In the genomic region with DNA sequence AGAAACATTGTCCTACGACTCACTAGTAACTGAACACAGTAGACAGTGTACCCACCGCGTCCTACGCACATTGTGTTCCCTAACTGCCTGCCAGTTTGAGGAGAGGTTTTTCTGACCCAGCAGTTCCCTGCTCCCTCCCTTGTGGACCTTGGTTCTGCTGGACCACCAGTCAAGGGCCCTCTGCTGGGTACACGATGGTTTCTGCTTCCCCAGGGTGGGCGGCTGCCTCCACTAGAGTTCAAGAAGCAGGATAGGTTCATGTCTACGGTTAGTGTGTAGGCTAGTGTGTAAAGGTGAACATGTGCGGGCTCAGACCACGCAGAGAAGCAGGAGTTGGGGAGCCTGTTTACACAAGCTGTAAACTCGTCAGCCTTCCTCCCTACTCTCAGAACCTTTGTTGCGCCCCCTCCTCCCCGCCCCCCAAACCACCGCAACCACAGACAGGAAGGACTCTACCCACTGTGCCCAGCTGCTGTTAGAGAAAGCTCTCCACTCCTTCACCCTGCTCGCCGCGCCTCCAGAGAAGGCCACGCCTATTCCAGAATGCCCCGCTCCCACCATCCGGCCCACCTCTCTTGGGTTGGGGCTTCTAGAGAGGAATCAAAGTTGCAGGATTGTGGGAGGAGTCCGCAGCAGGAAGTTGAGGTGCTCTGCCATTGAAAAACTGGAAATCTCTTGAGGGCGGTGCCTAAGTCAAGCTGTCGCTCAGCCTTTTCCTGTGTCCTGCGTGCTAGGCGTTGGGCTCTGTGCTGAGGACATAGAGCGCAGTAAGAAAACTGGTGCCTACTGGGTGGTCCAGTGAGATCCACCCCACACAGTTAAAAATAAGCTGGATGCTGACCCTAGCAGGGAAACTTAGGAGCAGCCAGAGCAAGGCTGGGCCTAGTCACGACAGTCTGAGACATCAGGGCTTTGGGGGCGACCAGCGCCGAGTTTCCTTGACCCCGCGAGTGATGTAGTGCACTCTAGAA, we compare ENCODE assay signal across 7 mouse cellular contexts. TPM values are rescaled to one million over a fixed set of nuclear protein-coding genes. Genes with fewer than 3 reads are reported as not detected.
DNase-seq lines count a peak whose midpoint lies in the region; ATAC-seq and TF ChIP-seq lines count a peak whose summit lies in the region.

A gene (minus strand): TSS at position 906 of the 971 bp plus-strand sequence.

- TF ChIP-seq POLR2A in small intestine, adult 2 months (IDR thresholded peaks at IDR 0.05; ENCODE audit: low read depth, low read length): peak; percentile 91

- H3K36me3 ChIP-seq in intestine, embryonic 16.5 days (ENCODE audit: control insufficient read depth, insufficient read depth, low read length): no peaks in the 10 kb centered on the region
- H3K36me3 ChIP-seq in midbrain, embryonic 11.5 days (ENCODE audit: control insufficient read depth, insufficient read depth, low read length): no peaks in the 10 kb centered on the region
- no peaks in the 10 kb centered on the region for H3K36me3 ChIP-seq in small intestine, adult 2 months (ENCODE audit: control insufficient read depth, insufficient read depth, low read length)

- H3K4me2 ChIP-seq in intestine, embryonic 16.5 days (ENCODE audit: low read depth, low read length): peak within 1 kb of the TSS; percentile 87
- peak within 1 kb of the TSS; percentile 74 for H3K4me2 ChIP-seq in midbrain, embryonic 11.5 days

- peak within 1 kb of the TSS; percentile 56 for H3K4me3 ChIP-seq in intestine, embryonic 16.5 days (ENCODE audit: low read length)
- H3K4me3 ChIP-seq in midbrain, embryonic 11.5 days (ENCODE audit: low read depth, low read length): peak within 1 kb of the TSS; percentile 27
- H3K4me3 ChIP-seq in small intestine, adult 2 months (ENCODE audit: low read depth, low read length): peak within 1 kb of the TSS; percentile 61

- peak; percentile 98 for ATAC-seq in intestine, embryonic 16.5 days
- peak; percentile 94 for ATAC-seq in midbrain, embryonic 11.5 days (ENCODE audit: low FRiP score)

- DNase-seq in adrenal gland, adult 8-10 months: peak; percentile 90
- peak; percentile 91 for DNase-seq in embryo, embryonic 9.5 days (ENCODE audit: extremely low spot score)
- DNase-seq in gastrocnemius, postnatal 4 days (ENCODE audit: low spot score in 2 of 2): peak; percentile 60 to 78
- peak; percentile 59 to 74 for DNase-seq in left cerebral cortex, postnatal 36 days (ENCODE audit: low spot score in 2 of 2)
- DNase-seq in midbrain, embryonic 11.5 days (ENCODE audit: low spot score, missing footprints): peak; percentile 95

- peaks cover 9% of the 10 kb centered on the region for H3K4me1 ChIP-seq in intestine, embryonic 16.5 days (ENCODE audit: control insufficient read depth, insufficient read depth, low read length)
- H3K4me1 ChIP-seq in midbrain, embryonic 11.5 days (ENCODE audit: control insufficient read depth, insufficient read depth, low read length): 0 out of 2 replicates have a peak, but pooled peaks cover 5% of the 10 kb centered on the region
- H3K4me1 ChIP-seq in small intestine, adult 2 months (ENCODE audit: control insufficient read depth, insufficient read depth, insufficient read length, low read length): peaks cover 2% of the 10 kb centered on the region; the same call in 1 of the 2 replicates

- TF ChIP-seq CTCF in small intestine, adult 2 months (IDR thresholded peaks at IDR 0.05; ENCODE audit: extremely low read depth, insufficient read length, insufficient replicate concordance, low read depth, low read length): no peak

- H3K27me3 ChIP-seq in intestine, embryonic 16.5 days (replicated peaks; ENCODE audit: control insufficient read depth, insufficient read depth, low read length): no peaks in the 10 kb centered on the region
- H3K27me3 ChIP-seq in midbrain, embryonic 11.5 days (ENCODE audit: control insufficient read depth, insufficient read depth, low read length): no peaks in the 10 kb centered on the region
- H3K27me3 ChIP-seq in small intestine, adult 2 months (ENCODE audit: control insufficient read depth, insufficient read depth, low read length): no peaks in the 10 kb centered on the region

- intact Hi-C loops in left cerebral cortex, postnatal 36 days (cut with DNase I): no loop called here

- peak within 1 kb of the TSS; percentile 91 for H3K27ac ChIP-seq in intestine, embryonic 16.5 days (ENCODE audit: low read length)
- peak within 1 kb of the TSS; percentile 20; the same call in 1 of the 2 replicates for H3K27ac ChIP-seq in midbrain, embryonic 11.5 days (ENCODE audit: low read depth, low read length)
- H3K27ac ChIP-seq in small intestine, adult 2 months (ENCODE audit: insufficient read depth, low read depth, low read length): peak within 1 kb of the TSS; percentile 42

- no peaks in the 10 kb centered on the region for H3K9me3 ChIP-seq in intestine, embryonic 16.5 days (ENCODE audit: control insufficient read depth, low read length)
- no peaks in the 10 kb centered on the region for H3K9me3 ChIP-seq in midbrain, embryonic 11.5 days (ENCODE audit: control insufficient read depth, low read length)

- 6% methylated on average over 31 of the region's 31 CpGs for WGBS in intestine, embryonic 16.5 days
- WGBS in midbrain, embryonic 11.5 days: 9% methylated on average over 29 of the region's 31 CpGs
- WGBS in small intestine, adult 2 months: 2% methylated on average over 29 of the region's 31 CpGs

- H3K9ac ChIP-seq in intestine, embryonic 16.5 days (ENCODE audit: low read depth, low read length): peak within 1 kb of the TSS; percentile 78
- H3K9ac ChIP-seq in midbrain, embryonic 11.5 days (ENCODE audit: low read length): peak within 1 kb of the TSS; percentile 67

RNA-seq across cellular contexts. Expression of the gene that starts here (rescaled TPM):
- total RNA-seq in adrenal gland, adult 8-10 months (2022): 10 to 100 TPM in 3 of 4 experiments, 1 to 10 TPM in 1; 8.2 to 19.2 (median 14.6) TPM
- total RNA-seq in gastrocnemius, postnatal 4 days (2021): 1 to 10 TPM; 8.3 to 9.9 TPM
- 8.6 and 8.8 TPM in 2 replicates for polyA plus RNA-seq in intestine, embryonic 16.5 days (2015; fragmentation: Nextera tagmentation; extraction: Ambion mirVana)
- total RNA-seq in left cerebral cortex, postnatal 36 days (2021): 10 to 100 TPM; 26.0 to 26.4 TPM
- 16.3 and 16.5 TPM in 2 replicates for polyA plus RNA-seq in midbrain, embryonic 11.5 days (2014; fragmentation: Nextera tagmentation; extraction: Ambion mirVana)
- polyA plus RNA-seq in small intestine, adult 2 months (2012; rRNA removed): 5.4 and 6.8 TPM in 2 replicates

Comparison
In these comparisons a context has a peak if more than half of its experiments do, and no peak if none do; other contexts are left out.
1. Peak in every context shown above with its lines: DNase-seq, ATAC-seq, H3K4me3 ChIP-seq and H3K27ac ChIP-seq.
2. H3K27ac ChIP-seq: peak in every context shown above with its lines; median percentile 91 in intestine, embryonic 16.5 days; 42 in small intestine, adult 2 months; 20 in midbrain, embryonic 11.5 days.